Comparison of ENCODE assay signal across 30 mouse cellular contexts in the genomic region with DNA sequence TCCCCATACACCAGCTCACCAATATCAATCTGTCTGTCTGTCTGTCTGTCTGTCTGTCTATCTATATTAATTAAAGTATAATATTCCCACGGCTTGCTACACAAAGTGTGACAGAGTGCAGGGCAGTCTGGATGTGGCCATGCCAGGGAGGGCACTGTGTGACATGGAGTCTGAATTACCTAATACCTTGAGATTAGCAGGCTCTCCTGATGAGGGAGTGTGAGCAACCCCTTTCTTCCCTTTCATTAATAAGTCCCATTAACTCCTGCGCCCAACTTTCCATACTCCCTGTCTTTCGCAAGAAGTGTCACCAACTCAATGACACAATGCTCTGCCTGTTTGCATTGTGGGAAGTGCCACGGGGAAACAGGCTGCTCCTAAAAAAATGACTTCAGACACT.
DNase-seq lines count a peak whose midpoint lies in the region; ATAC-seq and TF ChIP-seq lines count a peak whose summit lies in the region.
"Had no signal": no experiment of that assay in that cellular context is flagged by ENCODE, and none has a peak within 500 bp of the region (broad histone marks: within the 10 kb centered on the region; RNA-seq: fewer than 3 reads in every experiment).

No protein-coding gene starts in this region.

- no peak for TF ChIP-seq EP300 in lung, postnatal 0 days (IDR thresholded peaks at IDR 0.05)

- no peak overlapping the region for H3K4me2 ChIP-seq in lung, postnatal 0 days (replicated peaks; ENCODE audit: low read depth, low read length)
- H3K4me2 ChIP-seq in myocyte (ENCODE audit: low read depth): peak overlapping the region; percentile 67
- no peak overlapping the region for H3K4me2 ChIP-seq in intestine, postnatal 0 days (replicated peaks; ENCODE audit: low read depth)
- H3K4me2 ChIP-seq: embryonic facial prominence, embryonic 13.5 days; embryonic facial prominence, embryonic 15.5 days; forebrain, embryonic 12.5 days had no signal

- peak; percentile 31 for DNase-seq in lung, postnatal 0 days (ENCODE audit: low spot score)
- no peak for DNase-seq in lung, postnatal 4 days
- DNase-seq in fat pad, adult 2 months (ENCODE audit: extremely low read depth, low read depth, low spot score): peak; percentile 39
- no peak for DNase-seq in urinary bladder, postnatal 10 days (ENCODE audit: low spot score)
- DNase-seq in ovary, postnatal 14 days (ENCODE audit: low spot score): no peak
- DNase-seq: adrenal gland, adult 8-10 months; adrenal gland, postnatal 14 days; adrenal gland, postnatal 36 days; cerebellum, adult 11 months; cerebellum, adult 18-20 months; cerebellum, adult 8-10 months; cerebellum, adult 9-11 months; cerebellum, postnatal 14 days; cerebellum, postnatal 36 days; embryo, embryonic 11 days had no signal

- no peaks in the 10 kb centered on the region for H3K36me3 ChIP-seq in lung, postnatal 0 days (ENCODE audit: insufficient read depth, low read length)
- no peaks in the 10 kb centered on the region for H3K36me3 ChIP-seq in myocyte (ENCODE audit: control insufficient read depth, insufficient read depth)
- no peaks in the 10 kb centered on the region for H3K36me3 ChIP-seq in intestine, postnatal 0 days (ENCODE audit: control insufficient read depth, insufficient read depth)
- H3K36me3 ChIP-seq: embryonic facial prominence, embryonic 13.5 days; embryonic facial prominence, embryonic 15.5 days; forebrain, embryonic 10.5 days; forebrain, embryonic 12.5 days; G1E had no signal

- no peaks in the 10 kb centered on the region for H3K79me2 ChIP-seq in myocyte (ENCODE audit: control insufficient read depth, insufficient read depth)

- no peak overlapping the region for H3K27ac ChIP-seq in lung, postnatal 0 days (ENCODE audit: low read length)
- no peak overlapping the region for H3K27ac ChIP-seq in intestine, postnatal 0 days (ENCODE audit: low read depth, low read length)
- H3K27ac ChIP-seq: embryonic facial prominence, embryonic 13.5 days; embryonic facial prominence, embryonic 15.5 days; forebrain, embryonic 10.5 days; forebrain, embryonic 12.5 days had no signal

- no peak overlapping the region for H3K4me3 ChIP-seq in lung, postnatal 0 days (ENCODE audit: low read depth, low read length)
- H3K4me3 ChIP-seq in myocyte: no peak overlapping the region
- no peak overlapping the region for H3K4me3 ChIP-seq in intestine, postnatal 0 days (ENCODE audit: low read depth, low read length)
- H3K4me3 ChIP-seq: embryonic facial prominence, embryonic 13.5 days; embryonic facial prominence, embryonic 15.5 days; erythroblast, embryonic 14.5 days; forebrain, embryonic 10.5 days; forebrain, embryonic 12.5 days had no signal

- H3ac ChIP-seq in myocyte (ENCODE audit: control insufficient read depth, insufficient read length): no peak overlapping the region

- no peaks in the 10 kb centered on the region; the same call in 1 of the 2 replicates for H3K27me3 ChIP-seq in lung, postnatal 0 days (replicated peaks; ENCODE audit: insufficient read depth, low read length)
- no peaks in the 10 kb centered on the region for H3K27me3 ChIP-seq in myocyte (ENCODE audit: control insufficient read depth, insufficient read depth, insufficient read length)
- 0 out of 2 replicates have a peak, but pooled peaks cover 3% of the 10 kb centered on the region for H3K27me3 ChIP-seq in intestine, postnatal 0 days (replicated peaks; ENCODE audit: control insufficient read depth, insufficient read depth, low read length)
- H3K27me3 ChIP-seq: CH12.LX; embryonic facial prominence, embryonic 15.5 days; Patski had no signal

- 68% methylated on average over 4 of the region's 4 CpGs for WGBS in lung, postnatal 0 days
- 74% methylated on average over 4 of the region's 4 CpGs for WGBS in intestine, postnatal 0 days

- H3K4me1 ChIP-seq in lung, postnatal 0 days (ENCODE audit: insufficient read depth, low read depth, low read length): no peaks in the 10 kb centered on the region
- no peaks in the 10 kb centered on the region for H3K4me1 ChIP-seq in intestine, postnatal 0 days (replicated peaks; ENCODE audit: control insufficient read depth, insufficient read depth, low read length)

- ATAC-seq in lung, postnatal 0 days: no peak
- peak; percentile 77 for ATAC-seq in granulocyte monocyte progenitor cell, adult 5-6 weeks (replicated peaks; ENCODE audit: poor library complexity, severe bottlenecking)
- ATAC-seq in intestine, postnatal 0 days: no peak
- ATAC-seq: activated CD4-positive, CD25-positive, alpha-beta regulatory T cell, adult 4 months; CD4-positive, CD25-positive, alpha-beta regulatory T cell, adult 4 months; forebrain, embryonic 14.5 days; forebrain, embryonic 16.5 days; Patski had no signal

- no peak for TF ChIP-seq CTCF in lung, postnatal 0 days (IDR thresholded peaks at IDR 0.05)
- TF ChIP-seq CTCF in intestine, postnatal 0 days (IDR thresholded peaks at IDR 0.05; ENCODE audit: low read depth): no peak

- no peak for TF ChIP-seq POLR2A in myocyte (IDR thresholded peaks at IDR 0.05; ENCODE audit: insufficient read length, low read depth)

- no peak overlapping the region for H3K9ac ChIP-seq in lung, postnatal 0 days (replicated peaks; ENCODE audit: low read depth)
- no peak overlapping the region for H3K9ac ChIP-seq in intestine, postnatal 0 days (ENCODE audit: low read depth, low read length)
- H3K9ac ChIP-seq: embryonic facial prominence, embryonic 13.5 days; embryonic facial prominence, embryonic 15.5 days; forebrain, embryonic 12.5 days had no signal

- H3K9me3 ChIP-seq in lung, postnatal 0 days (ENCODE audit: low read length): no peaks in the 10 kb centered on the region
- no peaks in the 10 kb centered on the region for H3K9me3 ChIP-seq in intestine, postnatal 0 days (ENCODE audit: control insufficient read depth)
- H3K9me3 ChIP-seq: embryonic facial prominence, embryonic 13.5 days; embryonic facial prominence, embryonic 15.5 days; forebrain, embryonic 10.5 days; forebrain, embryonic 12.5 days; G1E had no signal

TF ChIP-seq in myocyte, 11 proteins besides CTCF, POLR2A, EP300 and RAD21:
- no peak for TF ChIP-seq USF1 (IDR thresholded peaks at IDR 0.05; ENCODE audit: low read depth)
- TF ChIP-seq SRF (IDR thresholded peaks at IDR 0.05; ENCODE audit: control insufficient read depth, insufficient read length, low read depth): no peak

Comparison
In these comparisons a context has a peak if more than half of its experiments do, and no peak if none do; other contexts are left out.
1. DNase-seq: peak in lung, postnatal 0 days (single experiment) and fat pad, adult 2 months (single experiment); none in lung, postnatal 4 days (0 of 2), urinary bladder, postnatal 10 days (single experiment) and ovary, postnatal 14 days (single experiment).